Mouse (Mus musculus): Measurements from ENCODE around the gene Dcaf6. TPM values are rescaled to one million over a fixed set of nuclear protein-coding genes. Genes with fewer than 3 reads are reported as not detected.

The Dcaf6 gene
- total and polyA plus RNA-seq, 3 experiments = 8.2 to 17.1 TPM; not detected in 1

DNA sequence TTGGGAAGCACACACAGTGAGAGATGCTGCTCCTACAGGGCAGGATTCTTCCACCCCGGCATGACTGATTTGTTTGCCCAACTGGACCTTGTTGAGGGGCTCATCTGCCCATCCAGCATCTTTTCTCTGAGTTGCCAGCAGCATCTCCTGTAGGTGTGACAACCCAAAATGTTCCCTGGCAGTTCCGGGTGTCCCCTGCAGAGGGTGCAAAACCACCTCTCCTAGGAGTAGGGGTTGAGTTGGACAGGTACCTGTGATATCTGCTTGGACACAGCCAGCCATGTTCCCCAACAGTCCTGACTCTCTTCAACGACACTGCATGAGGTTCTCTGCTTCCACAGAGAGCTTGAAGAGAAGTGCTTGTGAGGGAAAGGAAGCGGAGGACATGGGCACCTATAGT, 170.4 kb downstream of the Dcaf6 start:
- Histone ChIP-seq H3K36me3 (ENCODE audit: control insufficient read depth in 1 of 2, insufficient read depth in 2 of 2, low read length in 2 of 2) (peaks cover 0 to 4% of the 10 kb centered on the region in 2 experiments; a peak in 2 of 4 replicates), H3K4me3 (ENCODE audit: control insufficient read depth in 1 of 2, insufficient read depth in 1 of 2, low read depth in 2 of 2, low read length in 2 of 2) (no peak overlapping the region), H3K27ac (ENCODE audit: control insufficient read depth, low read depth, low read length) (no peak overlapping the region), H3K79me2 (ENCODE audit: control insufficient read depth, insufficient read depth, low read length, poor library complexity) (no peaks in the 10 kb centered on the region), H3K4me1 (ENCODE audit: control insufficient read depth in 1 of 2, insufficient read depth in 2 of 2, low read length in 2 of 2) (no peaks in the 10 kb centered on the region), H3K9ac (ENCODE audit: control insufficient read depth, low read depth, low read length, poor library complexity, severe bottlenecking) (no peak overlapping the region), H3K9me3 (replicated peaks; ENCODE audit: insufficient read depth, low read length) (no peaks in the 10 kb centered on the region), H3K27me3 (ENCODE audit: control insufficient read depth in 1 of 2, insufficient read depth in 2 of 2, low read length in 2 of 2) (no peaks in the 10 kb centered on the region)
- TF ChIP-seq KAT2A (conservative IDR thresholded peaks at IDR 0.05; ENCODE audit: low read depth, low read length) (no peak), SMC3 (IDR thresholded peaks at IDR 0.05; ENCODE audit: low read depth, low read length) (peak; percentile 66), RAD21 (IDR thresholded peaks at IDR 0.05; ENCODE audit: low read depth, low read length) (peak; percentile 52), CTCF (IDR thresholded peaks at IDR 0.05 in 2 of 3, conservative IDR thresholded peaks at IDR 0.05 in 1 of 3; ENCODE audit: control insufficient read depth in 1 of 3, insufficient read depth in 1 of 3, low read depth in 2 of 3, low read length in 3 of 3, poor library complexity in 1 of 3, severe bottlenecking in 1 of 3) (peak; percentile 59 to 62 (median 59)), ZC3H11A (IDR thresholded peaks at IDR 0.05; ENCODE audit: low read depth, low read length) (peak; percentile 27)
- peak; percentile 38 for DNase-seq (ENCODE audit: low read depth, low spot score)

DNA sequence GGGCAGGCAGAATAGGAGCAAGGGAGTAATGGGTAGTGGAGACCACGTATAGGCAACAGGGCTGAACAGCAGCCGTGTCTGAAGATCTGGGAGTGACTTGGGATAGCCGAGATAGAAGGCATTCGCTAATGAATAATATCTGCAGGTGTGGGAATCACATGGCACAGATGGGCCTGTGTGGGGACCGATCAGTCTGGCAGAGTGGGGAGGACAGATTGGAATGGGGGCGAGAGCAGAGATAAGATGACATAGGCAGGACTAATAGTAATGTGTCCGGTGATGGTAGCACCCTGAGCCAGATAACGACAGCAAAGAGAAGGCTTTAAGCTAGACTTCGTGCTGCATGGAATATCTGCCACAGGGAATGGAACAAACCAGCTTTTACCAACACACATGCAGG, 172.1 kb downstream of the Dcaf6 start:
- no peaks in the 10 kb centered on the region for H3K79me2 ChIP-seq (ENCODE audit: control insufficient read depth, insufficient read depth, low read length, poor library complexity)
- no peaks in the 10 kb centered on the region for H3K4me1 ChIP-seq (ENCODE audit: control insufficient read depth in 1 of 2, insufficient read depth in 2 of 2, low read length in 2 of 2)
- H3K27ac ChIP-seq (ENCODE audit: control insufficient read depth, low read depth, low read length) = no peak overlapping the region
- DNase-seq (ENCODE audit: low read depth, low spot score) = no peak
- no peak overlapping the region for H3K4me3 ChIP-seq (ENCODE audit: control insufficient read depth in 1 of 2, insufficient read depth in 1 of 2, low read depth in 2 of 2, low read length in 2 of 2)
- no peaks in the 10 kb centered on the region; a peak in 1 of 4 replicates for H3K27me3 ChIP-seq (ENCODE audit: control insufficient read depth in 1 of 2, insufficient read depth in 2 of 2, low read length in 2 of 2)
- no peak overlapping the region for H3K9ac ChIP-seq (ENCODE audit: control insufficient read depth, low read depth, low read length, poor library complexity, severe bottlenecking)
- no peaks in the 10 kb centered on the region for H3K9me3 ChIP-seq (replicated peaks; ENCODE audit: insufficient read depth, low read length)
- TF ChIP-seq USF1 (IDR thresholded peaks at IDR 0.05; ENCODE audit: low read depth, low read length) (no peak), SIN3A (IDR thresholded peaks at IDR 0.05; ENCODE audit: low read length) (no peak), NELFE (IDR thresholded peaks at IDR 0.05; ENCODE audit: low read depth, low read length) (no peak), MYB (IDR thresholded peaks at IDR 0.05; ENCODE audit: low read depth, low read length) (no peak), CHD1 (IDR thresholded peaks at IDR 0.05; ENCODE audit: low read depth, low read length) (no peak), HCFC1 (IDR thresholded peaks at IDR 0.05; ENCODE audit: low read depth, low read length) (no peak)
- peaks cover 0 to 4% of the 10 kb centered on the region in 2 experiments; a peak in 2 of 4 replicates for H3K36me3 ChIP-seq (ENCODE audit: control insufficient read depth in 1 of 2, insufficient read depth in 2 of 2, low read length in 2 of 2)

DNA sequence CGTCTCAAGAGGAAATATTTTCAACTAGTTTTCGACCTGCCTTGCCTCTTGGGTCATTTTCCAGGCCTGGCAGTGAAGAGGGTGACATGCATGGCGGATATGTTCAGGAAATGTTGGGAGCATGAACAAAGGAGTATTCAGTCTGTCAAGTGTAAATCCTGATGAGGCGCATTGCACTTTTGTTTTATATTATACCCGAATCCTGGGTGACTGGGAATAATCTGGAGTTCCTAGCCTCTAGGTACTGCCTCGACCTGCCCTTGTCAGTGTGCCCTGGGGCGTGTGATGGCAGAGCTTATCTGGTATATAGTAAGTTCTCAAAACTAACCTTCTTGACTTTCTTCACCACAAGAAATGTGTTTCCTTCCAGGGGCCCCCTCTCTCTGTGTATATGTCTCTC, 176.2 kb downstream of the Dcaf6 start:
- Histone ChIP-seq H3K4me3 (ENCODE audit: control insufficient read depth in 1 of 2, insufficient read depth in 1 of 2, low read depth in 2 of 2, low read length in 2 of 2) (no peak overlapping the region), H3K9me3 (replicated peaks; ENCODE audit: insufficient read depth, low read length) (no peaks in the 10 kb centered on the region), H3K79me2 (ENCODE audit: control insufficient read depth, insufficient read depth, low read length, poor library complexity) (no peaks in the 10 kb centered on the region), H3K36me3 (ENCODE audit: control insufficient read depth in 1 of 2, insufficient read depth in 2 of 2, low read length in 2 of 2) (no peaks in the 10 kb centered on the region), H3K27ac (ENCODE audit: control insufficient read depth, low read depth, low read length) (no peak overlapping the region), H3K27me3 (ENCODE audit: control insufficient read depth in 1 of 2, insufficient read depth in 2 of 2, low read length in 2 of 2) (peaks cover 8 to 17% of the 10 kb centered on the region in 2 experiments), H3K4me1 (ENCODE audit: control insufficient read depth in 1 of 2, insufficient read depth in 2 of 2, low read length in 2 of 2) (peaks cover 0 to 6% of the 10 kb centered on the region in 2 experiments; a peak in 1 of 4 replicates), H3K9ac (ENCODE audit: control insufficient read depth, low read depth, low read length, poor library complexity, severe bottlenecking) (no peak overlapping the region)
- DNase-seq (ENCODE audit: low read depth, low spot score) = no peak
- no peak for TF ChIP-seq POLR2AphosphoS5 (IDR thresholded peaks at IDR 0.05; ENCODE audit: borderline replicate concordance, low read depth, low read length)
- TF ChIP-seq ZC3H11A (IDR thresholded peaks at IDR 0.05; ENCODE audit: low read depth, low read length) = no peak
- no peak for TF ChIP-seq ETS1 (IDR thresholded peaks at IDR 0.05; ENCODE audit: low read depth, low read length)
- TF ChIP-seq NRF1 (IDR thresholded peaks at IDR 0.05; ENCODE audit: insufficient read depth, low read depth, low read length, poor library complexity, severe bottlenecking) = no peak
- no peak for TF ChIP-seq RAD21 (IDR thresholded peaks at IDR 0.05; ENCODE audit: low read depth, low read length)
- TF ChIP-seq ZKSCAN1 (IDR thresholded peaks at IDR 0.05; ENCODE audit: low read depth, low read length) = no peak
- TF ChIP-seq CTCF (IDR thresholded peaks at IDR 0.05 in 2 of 3, conservative IDR thresholded peaks at IDR 0.05 in 1 of 3; ENCODE audit: control insufficient read depth in 1 of 3, insufficient read depth in 1 of 3, low read depth in 2 of 3, low read length in 3 of 3, poor library complexity in 1 of 3, severe bottlenecking in 1 of 3) = no peak
- no peak for TF ChIP-seq MAFK (IDR thresholded peaks at IDR 0.05; ENCODE audit: borderline replicate concordance, low read depth, low read length)
- no peak for TF ChIP-seq MAX (IDR thresholded peaks at IDR 0.05; ENCODE audit: low read length)
- TF ChIP-seq USF1 (IDR thresholded peaks at IDR 0.05; ENCODE audit: low read depth, low read length) = no peak
- TF ChIP-seq UBTF (IDR thresholded peaks at IDR 0.05; ENCODE audit: borderline replicate concordance, insufficient read depth, low read depth, low read length) = no peak
- TF ChIP-seq BHLHE40 (IDR thresholded peaks at IDR 0.05; ENCODE audit: borderline replicate concordance, low read depth, low read length) = no peak
- no peak for TF ChIP-seq POLR2AphosphoS2 (IDR thresholded peaks at IDR 0.05; ENCODE audit: low read length)
- TF ChIP-seq HCFC1 (IDR thresholded peaks at IDR 0.05; ENCODE audit: low read depth, low read length) = no peak
- TF ChIP-seq ELF1 (IDR thresholded peaks at IDR 0.05; ENCODE audit: low read depth, low read length) = no peak
- TF ChIP-seq GATA1 (IDR thresholded peaks at IDR 0.05; ENCODE audit: low read depth, low read length) = no peak
- no peak for TF ChIP-seq JUND (IDR thresholded peaks at IDR 0.05; ENCODE audit: low read depth, low read length)
- TF ChIP-seq TAL1 (IDR thresholded peaks at IDR 0.05; ENCODE audit: low read length) = no peak
- TF ChIP-seq TBP (IDR thresholded peaks at IDR 0.05; ENCODE audit: low read depth, low read length) = no peak
